In the genomic region with DNA sequence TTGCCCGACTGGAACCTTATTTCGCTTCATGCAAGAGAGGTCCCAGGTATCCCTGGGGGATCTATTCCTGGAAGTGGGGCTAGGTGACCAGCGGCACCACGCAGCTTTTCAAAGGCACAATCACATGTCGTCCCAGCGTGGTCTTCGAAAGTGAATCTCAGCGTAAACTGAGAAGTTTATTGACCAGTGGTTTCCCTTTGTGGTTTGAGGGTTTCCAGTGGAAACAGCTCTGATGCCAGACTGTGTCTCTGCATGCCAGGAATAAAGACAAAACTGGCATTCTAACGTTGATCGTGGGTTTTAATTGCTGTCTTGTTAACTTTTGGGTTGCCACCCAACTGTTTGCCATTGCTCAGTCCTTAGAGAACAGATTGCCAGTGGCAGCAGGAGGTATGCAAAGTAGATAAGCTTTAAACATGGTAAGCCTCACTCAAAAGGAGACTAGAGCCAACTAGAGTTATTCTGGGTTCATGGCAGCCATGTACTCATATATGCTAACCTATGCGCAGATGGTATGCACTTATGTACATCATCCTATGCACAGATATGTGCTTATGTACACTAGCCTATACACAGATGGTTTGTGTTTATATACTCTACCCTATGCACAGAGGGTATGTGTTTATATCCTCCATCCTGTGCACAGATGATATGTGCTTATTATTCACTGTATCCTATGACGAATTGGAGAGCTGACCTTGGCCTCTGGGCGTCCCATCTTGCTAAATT, we compare ENCODE assay signal across 17 mouse cellular contexts.
DNase-seq lines count a peak whose midpoint lies in the region; ATAC-seq and TF ChIP-seq lines count a peak whose summit lies in the region.
"Had no signal": no experiment of that assay in that cellular context is flagged by ENCODE, and none has a peak within 500 bp of the region (broad histone marks: within the 10 kb centered on the region; RNA-seq: fewer than 3 reads in every experiment).

No protein-coding gene starts in this region.

- H3K27ac ChIP-seq in hindbrain, postnatal 0 days: no peak overlapping the region
- H3K27ac ChIP-seq in hindbrain, embryonic 10.5 days: no peak overlapping the region
- peak overlapping the region; percentile 55 for H3K27ac ChIP-seq in embryonic facial prominence, embryonic 13.5 days
- H3K27ac ChIP-seq in intestine, embryonic 15.5 days: no peak overlapping the region
- H3K27ac ChIP-seq: limb, embryonic 13.5 days; macrophage had no signal

- H3K27me3 ChIP-seq in hindbrain, postnatal 0 days (ENCODE audit: insufficient read depth, low read length): no peaks in the 10 kb centered on the region
- no peaks in the 10 kb centered on the region for H3K27me3 ChIP-seq in hindbrain, embryonic 10.5 days (ENCODE audit: insufficient read depth, poor library complexity, severe bottlenecking)
- no peaks in the 10 kb centered on the region for H3K27me3 ChIP-seq in embryonic facial prominence, embryonic 13.5 days
- H3K27me3 ChIP-seq in intestine, embryonic 15.5 days (replicated peaks): no peaks in the 10 kb centered on the region
- H3K27me3 ChIP-seq: limb, embryonic 13.5 days had no signal

- peak; percentile 30 for DNase-seq in hindbrain, postnatal 0 days (ENCODE audit: low spot score)
- DNase-seq in hindbrain, embryonic 10.5 days (ENCODE audit: low spot score): no peak
- DNase-seq in Muller cell, postnatal 12 days (ENCODE audit: inconsistent ontology term): peak; percentile 7
- DNase-seq in layer of hippocampus, adult 9-10 months (ENCODE audit: low spot score): peak; percentile 49
- DNase-seq in kidney, postnatal 14 days: no peak
- DNase-seq in cerebellum, adult 9-10 months: no peak
- DNase-seq: cerebellum, adult 18-20 months; embryo, embryonic 11 days; heart, adult 18-20 months; heart, postnatal 10 days; lung, adult 18-20 months; thymus, postnatal 25 days had no signal

- WGBS in hindbrain, postnatal 0 days: 62% methylated on average over 13 of the region's 13 CpGs
- 91% methylated on average over 13 of the region's 13 CpGs for WGBS in hindbrain, embryonic 10.5 days
- WGBS in embryonic facial prominence, embryonic 13.5 days: 58% methylated on average over 13 of the region's 13 CpGs
- WGBS in intestine, embryonic 15.5 days: 83% methylated on average over 13 of the region's 13 CpGs

- no peaks in the 10 kb centered on the region for H3K36me3 ChIP-seq in hindbrain, postnatal 0 days (ENCODE audit: insufficient read depth, low read length)
- peaks cover 42% of the 10 kb centered on the region for H3K36me3 ChIP-seq in hindbrain, embryonic 10.5 days
- peaks cover 7% of the 10 kb centered on the region; the same call in 1 of the 2 replicates for H3K36me3 ChIP-seq in embryonic facial prominence, embryonic 13.5 days
- H3K36me3 ChIP-seq in intestine, embryonic 15.5 days: 0 out of 2 replicates have a peak, but pooled peaks cover 2% of the 10 kb centered on the region

- H3K9ac ChIP-seq in hindbrain, postnatal 0 days (replicated peaks; ENCODE audit: low read length): no peak overlapping the region
- H3K9ac ChIP-seq in embryonic facial prominence, embryonic 13.5 days: no peak overlapping the region
- H3K9ac ChIP-seq in intestine, embryonic 15.5 days: no peak overlapping the region
- H3K9ac ChIP-seq: limb, embryonic 13.5 days had no signal

- 0 out of 2 replicates have a peak, but pooled peaks cover 4% of the 10 kb centered on the region for H3K4me1 ChIP-seq in hindbrain, postnatal 0 days (ENCODE audit: insufficient read depth, low read length)
- peaks cover 29% of the 10 kb centered on the region for H3K4me1 ChIP-seq in hindbrain, embryonic 10.5 days (replicated peaks)
- peaks cover 69% of the 10 kb centered on the region for H3K4me1 ChIP-seq in embryonic facial prominence, embryonic 13.5 days
- H3K4me1 ChIP-seq in intestine, embryonic 15.5 days (replicated peaks): no peaks in the 10 kb centered on the region

- TF ChIP-seq CTCF in hindbrain, postnatal 0 days (IDR thresholded peaks at IDR 0.05; ENCODE audit: low read depth): no peak

- H3K4me2 ChIP-seq in hindbrain, postnatal 0 days (ENCODE audit: low read depth, low read length): no peak overlapping the region
- peak overlapping the region; percentile 7; the same call in 1 of the 2 replicates for H3K4me2 ChIP-seq in embryonic facial prominence, embryonic 13.5 days
- H3K4me2 ChIP-seq in intestine, embryonic 15.5 days (replicated peaks): no peak overlapping the region
- H3K4me2 ChIP-seq: limb, embryonic 13.5 days had no signal

- no peaks in the 10 kb centered on the region for H3K9me3 ChIP-seq in hindbrain, postnatal 0 days (ENCODE audit: low read length)
- no peaks in the 10 kb centered on the region for H3K9me3 ChIP-seq in hindbrain, embryonic 10.5 days
- H3K9me3 ChIP-seq in embryonic facial prominence, embryonic 13.5 days: no peaks in the 10 kb centered on the region
- no peaks in the 10 kb centered on the region for H3K9me3 ChIP-seq in intestine, embryonic 15.5 days
- H3K9me3 ChIP-seq: limb, embryonic 13.5 days had no signal

- ATAC-seq in hindbrain, postnatal 0 days: 0 out of 2 replicates have a peak, but pooled peaks have one; percentile 12
- no peak for ATAC-seq in embryonic facial prominence, embryonic 13.5 days (ENCODE audit: insufficient number of reproducible peaks, insufficient read depth, low FRiP score, low TSS enrichment, low read depth)
- no peak for ATAC-seq in intestine, embryonic 15.5 days

- H3K4me3 ChIP-seq in hindbrain, postnatal 0 days (ENCODE audit: low read length): no peak overlapping the region
- H3K4me3 ChIP-seq in hindbrain, embryonic 10.5 days: no peak overlapping the region
- H3K4me3 ChIP-seq in embryonic facial prominence, embryonic 13.5 days: no peak overlapping the region
- H3K4me3 ChIP-seq in intestine, embryonic 15.5 days (replicated peaks): no peak overlapping the region
- H3K4me3 ChIP-seq: limb, embryonic 13.5 days; myocyte had no signal

Comparison
In these comparisons a context has a peak if more than half of its experiments do, and no peak if none do; other contexts are left out.
1. DNase-seq: peak in hindbrain, postnatal 0 days (single experiment), Muller cell, postnatal 12 days (single experiment) and layer of hippocampus, adult 9-10 months (single experiment); none in hindbrain, embryonic 10.5 days (single experiment), kidney, postnatal 14 days (single experiment) and cerebellum, adult 9-10 months (single experiment).